Mouse (Mus musculus) forebrain, embryonic 11.5 days (tissue): ENCODE results near the gene 1700021F05Rik. TPM values are rescaled to one million over a fixed set of nuclear protein-coding genes. Genes with fewer than 3 reads are reported as not detected.
A peak's percentile ranks its signal among the peaks of the same experiment; 100 is the strongest.

Experiments
- ATAC-seq: fragments of 200-750 bp; cut with Nextera tagmentation; replicated peaks from 2 replicates; pipeline ENCODE4 v1.8.0; 2017; ENCODE audit warnings: moderate TSS enrichment; ENCODE audit not compliant: low FRiP score
- DNase-seq: peaks from one replicate; pipeline ENCODE4 v3.0.0-alpha.2; 2017; ENCODE audit warnings: low spot score
- H3K27ac ChIP-seq: fragments of 300-500 bp; sonication (generic); 2 replicates; pipeline ENCODE4 v1.5.1; 2014; ENCODE audit warnings: low read depth, low read length
- H3K27me3 ChIP-seq: fragments of 300-500 bp; sonication (generic); 2 replicates; pipeline ENCODE4 v1.6.1; 2014; ENCODE audit warnings: mild to moderate bottlenecking, low read length, mixed read lengths; ENCODE audit not compliant: control insufficient read depth, insufficient read depth
- H3K36me3 ChIP-seq: fragments of 300-500 bp; sonication (generic); 2 replicates; pipeline ENCODE4 v1.6.1; 2014; ENCODE audit warnings: mild to moderate bottlenecking, low read length, moderate library complexity, mixed read lengths; ENCODE audit not compliant: control insufficient read depth, insufficient read depth
- H3K4me1 ChIP-seq: fragments of 300-500 bp; sonication (generic); replicated peaks from 2 replicates; pipeline ENCODE4 v1.6.1; 2014; ENCODE audit warnings: low read length, mixed read lengths; ENCODE audit not compliant: control insufficient read depth, insufficient read depth
- H3K4me2 ChIP-seq: fragments of 300-500 bp; sonication (generic); 2 replicates; pipeline ENCODE4 v1.6.1; 2014; ENCODE audit warnings: low read depth, mild to moderate bottlenecking, low read length, moderate library complexity, mixed read lengths; ENCODE audit not compliant: severe bottlenecking
- H3K4me3 ChIP-seq: fragments of 300-500 bp; sonication (generic); 2 replicates; pipeline ENCODE4 v1.5.1; 2014; ENCODE audit warnings: low read depth, low read length
- H3K9ac ChIP-seq: fragments of 300-500 bp; sonication (generic); 2 replicates; pipeline ENCODE4 v1.6.1; 2014; ENCODE audit warnings: low read length
- H3K9me3 ChIP-seq: fragments of 300-500 bp; sonication (generic); 2 replicates; pipeline ENCODE4 v1.6.1; 2016; ENCODE audit warnings: low read length, mixed read lengths; ENCODE audit not compliant: control insufficient read depth
- WGBS: fragments of 180-500 bp; shearing (Covaris S2); extraction: QIAGEN DNeasy Blood & Tissue Kit; methylation state at CpG from one replicate; pipeline ENCODE4 v1.1.7; 2014; 5-methylcytosine and 5-hydroxymethylcytosine counted together
- polyA plus RNA-seq: library from polyadenylated mRNA; unstranded; fragments of >200 nt; fragmentation: Nextera tagmentation; extraction: Ambion mirVana; gene quantifications from 2 replicates; pipeline ENCODE4 v1.2.1, GENCODE M21; 2014

1700021F05Rik gene
- polyA plus RNA-seq, 1 experiment from 2014 or later, result 69.7 TPM

DNA sequence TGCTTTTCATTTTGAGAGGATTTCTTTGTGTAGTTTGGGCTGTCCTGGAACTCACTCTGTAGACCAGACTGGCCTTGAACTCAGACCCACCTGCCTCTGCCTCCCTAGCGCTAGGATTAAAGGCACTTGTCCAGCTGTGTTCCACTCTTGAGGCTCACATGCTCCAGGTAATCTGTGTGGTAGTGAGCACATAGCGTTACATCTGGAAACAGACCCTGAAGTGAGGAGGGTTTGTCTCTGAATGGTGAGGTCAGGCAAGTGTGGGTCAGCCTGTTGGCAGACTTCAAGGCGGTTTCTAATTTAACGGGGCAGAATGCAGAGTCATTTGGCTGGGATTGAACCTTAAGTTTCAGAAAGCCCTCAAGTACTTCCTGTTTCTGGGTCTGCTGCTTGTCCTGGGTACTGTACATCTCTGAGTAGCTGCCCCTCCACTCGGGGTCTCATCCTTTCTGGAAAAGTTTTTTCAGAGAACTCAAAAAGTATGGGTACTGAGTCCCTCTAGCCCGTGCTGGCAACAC, 55.0 kb downstream of the 1700021F05Rik start:
- H3K4me3 ChIP-seq, result no peak overlapping the region
- WGBS, result 87% methylated on average over 6 of the region's 6 CpGs
- no peaks in the 10 kb centered on the region for H3K36me3 ChIP-seq
- H3K4me2 ChIP-seq, result no peak overlapping the region
- no peaks in the 10 kb centered on the region for H3K9me3 ChIP-seq
- no peak for ATAC-seq
- H3K27ac ChIP-seq, result no peak overlapping the region
- DNase-seq, result no peak
- peaks cover 17% of the 10 kb centered on the region; the same call in 1 of the 2 replicates for H3K4me1 ChIP-seq
- H3K9ac ChIP-seq, result no peak overlapping the region
- no peaks in the 10 kb centered on the region for H3K27me3 ChIP-seq

DNA sequence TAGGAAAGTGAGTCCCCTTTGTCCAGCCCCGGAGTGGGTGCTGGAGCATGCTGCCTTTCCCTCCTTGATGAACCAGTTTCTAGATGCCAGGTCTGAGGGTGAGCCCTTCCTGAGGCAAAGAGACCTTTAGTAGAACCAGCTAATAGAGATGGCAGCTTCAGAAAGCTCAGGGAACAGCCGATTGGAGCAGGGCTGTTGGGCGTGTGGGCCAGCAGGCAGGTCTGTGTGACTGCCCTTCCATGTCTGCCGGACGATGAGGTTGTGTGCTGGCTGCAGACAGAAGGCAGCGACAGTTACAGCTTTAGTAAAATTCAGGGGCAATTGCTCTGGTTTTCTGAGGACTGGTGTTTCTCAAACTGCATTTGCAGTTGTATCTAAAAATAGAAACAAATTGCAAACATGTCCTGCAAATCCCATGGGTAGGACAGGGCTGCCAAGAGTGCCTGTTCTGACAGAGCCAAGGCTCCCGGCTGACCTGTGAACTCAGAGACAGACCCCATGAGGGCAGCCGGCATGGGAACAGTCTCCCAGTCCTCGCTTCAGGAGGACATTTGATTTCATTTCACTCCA, 57.3 kb downstream of the 1700021F05Rik start:
- no peak for ATAC-seq
- 65% methylated on average over 9 of the region's 9 CpGs for WGBS
- no peak for DNase-seq
- Histone ChIP-seq H3K9ac (no peak overlapping the region), H3K9me3 (no peaks in the 10 kb centered on the region), H3K4me3 (no peak overlapping the region), H3K27me3 (no peaks in the 10 kb centered on the region), H3K27ac (no peak overlapping the region; the same call in 1 of the 2 replicates), H3K36me3 (no peaks in the 10 kb centered on the region), H3K4me2 (no peak overlapping the region), H3K4me1 (peaks cover 22% of the 10 kb centered on the region; the same call in 1 of the 2 replicates)

DNA sequence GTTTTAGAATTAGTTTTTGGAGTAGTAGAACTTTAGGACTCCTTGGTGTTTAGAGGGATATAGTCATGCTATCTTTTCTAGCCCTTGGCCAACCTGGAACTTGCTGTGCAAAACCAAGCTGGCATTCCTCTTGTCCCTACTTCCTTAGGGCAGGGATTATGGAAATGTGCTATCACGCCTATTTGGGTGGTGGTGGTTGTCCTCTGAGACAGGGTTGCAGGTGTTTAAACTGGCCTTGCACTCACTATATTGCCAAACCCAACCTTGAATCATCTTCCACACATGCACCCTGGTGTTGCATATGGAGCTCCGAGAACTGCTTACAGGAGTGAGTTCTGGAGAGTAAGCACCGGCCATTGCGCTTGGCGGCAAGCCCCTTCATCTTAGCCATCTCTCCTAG, 58.8 kb downstream of the 1700021F05Rik start:
- Histone ChIP-seq H3K27me3 (no peaks in the 10 kb centered on the region), H3K4me3 (no peak overlapping the region), H3K9me3 (no peaks in the 10 kb centered on the region), H3K4me2 (no peak overlapping the region), H3K4me1 (peaks cover 25% of the 10 kb centered on the region; the same call in 1 of the 2 replicates), H3K36me3 (no peaks in the 10 kb centered on the region), H3K9ac (no peak overlapping the region), H3K27ac (no peak overlapping the region)
- ATAC-seq (no peak), DNase-seq (no peak)
- WGBS, result 88% methylated on average over 5 of the region's 5 CpGs

DNA sequence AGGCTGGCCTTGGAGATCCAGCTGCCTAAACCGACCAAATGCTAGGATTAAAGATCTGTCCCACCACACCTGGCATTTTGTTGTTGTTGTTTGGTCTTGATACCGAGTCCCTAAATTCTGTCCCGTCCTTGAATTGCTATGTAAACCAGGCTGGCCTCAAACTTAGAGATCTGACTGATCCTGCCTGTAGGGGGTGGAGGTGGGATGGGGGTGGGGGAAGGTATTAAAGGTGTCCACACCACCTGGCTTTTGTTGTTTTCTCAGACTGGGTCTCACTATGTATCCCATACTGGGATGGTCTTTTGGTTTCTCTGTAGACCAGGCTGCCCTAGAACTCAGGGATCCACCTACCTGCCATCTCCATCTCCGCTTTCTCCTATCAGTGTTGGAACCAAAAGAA, 59.6 kb downstream of the 1700021F05Rik start:
- Histone ChIP-seq H3K4me3 (no peak overlapping the region), H3K9ac (no peak overlapping the region), H3K36me3 (no peaks in the 10 kb centered on the region), H3K27me3 (no peaks in the 10 kb centered on the region), H3K4me1 (peaks cover 26% of the 10 kb centered on the region; the same call in 1 of the 2 replicates), H3K9me3 (no peaks in the 10 kb centered on the region), H3K27ac (no peak overlapping the region), H3K4me2 (0 out of 2 replicates have a peak overlapping the region, but pooled peaks have one; percentile 95)
- 34% methylated on average over 4 of the region's 4 CpGs for WGBS
- DNase-seq (no peak), ATAC-seq (no peak)

DNA sequence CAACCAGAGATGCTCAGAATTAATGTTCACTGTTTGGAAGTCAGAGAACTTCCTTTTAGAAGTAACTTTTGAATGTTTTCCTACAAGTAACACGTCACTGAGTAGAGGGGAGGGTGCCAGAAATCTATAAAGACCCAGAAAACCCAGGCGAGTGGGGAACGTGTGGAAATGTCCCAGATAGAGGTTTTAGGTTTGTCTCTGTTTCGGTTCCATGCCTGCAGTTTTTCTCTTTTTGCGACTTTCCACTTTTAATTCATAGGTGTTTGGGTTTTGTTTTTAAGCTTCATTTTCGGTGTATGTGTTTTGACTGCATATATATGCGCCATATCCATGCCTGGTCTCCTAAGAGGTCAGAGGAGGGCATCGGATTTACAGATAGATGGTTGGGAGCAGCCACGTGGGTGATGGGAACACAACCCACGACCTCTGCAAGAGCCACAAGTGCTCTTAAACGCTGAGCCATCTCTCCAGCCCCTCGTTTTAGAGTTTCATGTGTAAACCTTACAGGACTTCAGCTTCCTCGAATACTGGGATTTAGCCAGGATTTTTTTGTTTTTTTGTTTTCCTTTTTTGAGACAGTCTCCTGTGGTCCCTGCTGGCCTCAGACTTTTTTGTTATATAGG, 60.5 kb downstream of the 1700021F05Rik start:
- Histone ChIP-seq H3K36me3 (no peaks in the 10 kb centered on the region), H3K9ac (peak overlapping the region; percentile 99)

DNA sequence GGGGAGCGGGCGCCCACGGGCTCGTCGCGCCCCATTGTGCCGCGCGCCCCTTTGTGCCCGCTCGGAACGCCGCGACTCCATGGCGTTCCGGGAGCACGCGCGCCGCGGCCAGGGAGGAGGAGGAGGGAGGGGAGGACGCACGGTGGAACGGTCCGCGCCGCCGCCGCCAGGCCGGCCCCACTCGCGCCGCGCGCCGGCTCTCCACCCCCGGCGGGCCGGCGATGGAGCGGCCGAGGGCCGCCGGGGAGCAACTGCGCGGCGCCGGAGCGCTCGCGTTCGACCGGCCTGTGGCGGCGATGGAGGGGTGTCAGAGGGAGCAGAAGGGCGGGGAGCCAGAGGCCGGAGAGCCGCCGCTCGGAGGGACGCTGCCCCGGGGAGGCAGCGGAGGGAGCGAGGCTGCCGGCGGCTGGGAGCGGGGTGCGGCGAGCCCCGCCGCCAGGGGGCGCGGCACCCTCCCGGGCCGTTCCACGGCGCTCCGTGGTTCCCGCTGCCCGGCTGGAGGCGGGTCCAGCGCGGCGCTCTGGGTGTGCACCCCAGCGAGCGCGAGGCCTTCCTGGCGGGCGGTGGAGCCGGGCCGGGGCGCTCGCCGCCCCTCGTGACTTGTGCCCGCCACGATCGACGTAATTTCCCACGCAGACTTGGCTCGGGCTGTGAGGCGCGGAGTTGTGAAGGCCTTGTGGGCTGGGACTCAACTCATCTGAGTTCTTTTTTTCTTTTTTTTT, 61.2 kb downstream of the 1700021F05Rik start:
- Histone ChIP-seq H3K27me3 (no peaks in the 10 kb centered on the region), H3K27ac (peak overlapping the region; percentile 94), H3K36me3 (no peaks in the 10 kb centered on the region), H3K9ac (peak overlapping the region; percentile 99), H3K4me2 (peak overlapping the region; percentile 95), H3K4me3 (peak overlapping the region; percentile 87), H3K4me1 (peaks cover 26% of the 10 kb centered on the region; the same call in 1 of the 2 replicates), H3K9me3 (no peaks in the 10 kb centered on the region)
- WGBS, result under 1% methylated on average over 85 of the region's 103 CpGs
- DNase-seq, result peak; percentile 92
- ATAC-seq, result peak; percentile 82

More for the DNA sequence above, 60.5 kb downstream of the 1700021F05Rik start:
- Histone ChIP-seq H3K4me1 (peaks cover 26% of the 10 kb centered on the region; the same call in 1 of the 2 replicates), H3K27me3 (no peaks in the 10 kb centered on the region), H3K27ac (peak overlapping the region; percentile 94; the same call in 1 of the 2 replicates), H3K4me3 (peak overlapping the region; percentile 87), H3K9me3 (no peaks in the 10 kb centered on the region), H3K4me2 (peak overlapping the region; percentile 95)
- 5% methylated on average over 13 of the region's 13 CpGs for WGBS
- ATAC-seq (no peak), DNase-seq (no peak)

DNA sequence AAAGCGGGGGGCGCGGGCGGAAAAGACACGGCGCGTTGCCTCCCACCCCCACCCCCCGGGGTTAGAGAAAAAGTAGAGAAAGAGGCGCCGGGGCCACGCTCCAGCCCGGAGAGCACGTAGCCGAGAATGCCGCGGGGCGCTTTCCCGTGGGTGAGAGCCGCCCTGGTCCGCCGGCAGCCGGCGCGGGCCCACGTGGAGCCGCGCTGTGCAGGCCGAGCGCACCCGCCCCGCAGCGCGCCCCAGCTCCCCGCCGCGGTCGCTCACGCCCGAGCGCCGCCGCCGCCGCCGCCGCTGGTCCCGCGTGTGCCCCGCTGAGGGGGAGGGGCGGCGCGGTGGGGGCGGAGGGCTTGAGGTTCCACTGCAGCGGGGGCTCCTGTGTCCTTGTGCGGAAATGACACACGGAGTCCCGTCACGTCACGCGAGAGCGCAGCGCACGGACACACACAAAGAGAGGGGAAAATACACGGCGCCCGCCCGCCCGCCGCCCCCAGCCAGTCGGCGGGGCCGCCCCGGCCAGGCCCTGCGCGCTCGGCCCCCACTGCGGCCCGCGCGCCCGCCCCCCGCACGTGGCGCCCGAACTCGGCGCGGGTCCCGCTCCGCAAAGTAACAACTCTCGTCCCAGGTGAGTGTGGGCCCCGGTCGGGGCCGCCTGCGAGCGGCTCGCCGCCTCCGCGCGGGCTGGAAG, 61.9 kb downstream of the 1700021F05Rik start, which contains the start of gene Bend3:
Gene Bend3, plus strand, starts transcription at position 81 of the 685 bp plus-strand sequence.
- no peaks in the 10 kb centered on the region for H3K36me3 ChIP-seq
- peaks cover 26% of the 10 kb centered on the region; the same call in 1 of the 2 replicates for H3K4me1 ChIP-seq
- ATAC-seq (peak; percentile 60), DNase-seq (peak; percentile 87)
- H3K27me3 ChIP-seq, result no peaks in the 10 kb centered on the region
- peak within 1 kb of the TSS; percentile 99 for H3K9ac ChIP-seq
- peak within 1 kb of the TSS; percentile 87 for H3K4me3 ChIP-seq
- H3K9me3 ChIP-seq, result no peaks in the 10 kb centered on the region
- peak within 1 kb of the TSS; percentile 94 for H3K27ac ChIP-seq
- under 1% methylated on average over 95 of the region's 101 CpGs for WGBS
- peak within 1 kb of the TSS; percentile 95 for H3K4me2 ChIP-seq
